Mouse (Mus musculus) forebrain, embryonic 14.5 days (tissue): Measurements from ENCODE around the gene Agbl1. TPM values are rescaled to one million over a fixed set of nuclear protein-coding genes. Genes with fewer than 3 reads are reported as not detected.

Experiments used
- ATAC-seq: fragments of 200-750 bp; cut with Nextera tagmentation; 2 replicates; pipeline ENCODE4 v1.8.0; 2017; ENCODE audit warnings: mild to moderate bottlenecking, moderate library complexity
- DNase-seq: peaks from one replicate; pipeline ENCODE4 v3.0.0-alpha.2; 2015; ENCODE audit warnings: low spot score
- H3K27ac ChIP-seq: fragments of 300-500 bp; sonication (generic); 2 replicates; pipeline ENCODE4 v1.5.1; 2014; ENCODE audit warnings: low read depth, mild to moderate bottlenecking, control low read depth, low read length, moderate library complexity
- H3K27me3 ChIP-seq: fragments of 300-500 bp; sonication (generic); replicated peaks from 2 replicates; pipeline ENCODE4 v1.6.1; 2014; ENCODE audit warnings: low read length, control low read depth, mixed read lengths; ENCODE audit not compliant: control insufficient read depth, insufficient read depth
- H3K36me3 ChIP-seq: fragments of 300-500 bp; sonication (generic); 2 replicates; pipeline ENCODE4 v1.6.1; 2014; ENCODE audit warnings: low read length, control low read depth; ENCODE audit not compliant: control insufficient read depth, insufficient read depth
- H3K4me1 ChIP-seq: fragments of 300-500 bp; sonication (generic); 2 replicates; pipeline ENCODE4 v1.6.1; 2014; ENCODE audit warnings: antibody characterized with exemption, low read length, control low read depth; ENCODE audit not compliant: control insufficient read depth, insufficient read depth
- H3K4me2 ChIP-seq: fragments of 300-500 bp; sonication (generic); 2 replicates; pipeline ENCODE4 v1.6.1; 2014; ENCODE audit warnings: mild to moderate bottlenecking, control low read depth, low read length
- H3K4me3 ChIP-seq: fragments of 300-500 bp; sonication (generic); 2 replicates; pipeline ENCODE4 v1.5.1; 2014; ENCODE audit warnings: low read depth, low read length, control low read depth
- H3K9ac ChIP-seq: fragments of 300-500 bp; sonication (generic); 2 replicates; pipeline ENCODE4 v1.6.1; 2014; ENCODE audit warnings: mild to moderate bottlenecking, low read length, control low read depth, moderate library complexity
- H3K9me3 ChIP-seq: fragments of 300-500 bp; sonication (generic); replicated peaks from 2 replicates; pipeline ENCODE4 v1.6.1; 2016; ENCODE audit warnings: low read length, control low read depth, mixed read lengths; ENCODE audit not compliant: control insufficient read depth
- WGBS: fragments of 180-500 bp; shearing (Covaris S2); extraction: QIAGEN DNeasy Blood & Tissue Kit; methylation state at CpG from one replicate; pipeline ENCODE4 v1.1.7; 2014; 5-methylcytosine and 5-hydroxymethylcytosine counted together
- polyA plus RNA-seq: library from polyadenylated mRNA; unstranded; fragments of >200 nt; fragmentation: Nextera tagmentation; extraction: Ambion mirVana; gene quantifications from 2 replicates; pipeline ENCODE4 v1.2.1, GENCODE M21; 2014

The Agbl1 gene
- polyA plus RNA-seq, 1 experiment from 2014 or later: 0.09 TPM

DNA sequence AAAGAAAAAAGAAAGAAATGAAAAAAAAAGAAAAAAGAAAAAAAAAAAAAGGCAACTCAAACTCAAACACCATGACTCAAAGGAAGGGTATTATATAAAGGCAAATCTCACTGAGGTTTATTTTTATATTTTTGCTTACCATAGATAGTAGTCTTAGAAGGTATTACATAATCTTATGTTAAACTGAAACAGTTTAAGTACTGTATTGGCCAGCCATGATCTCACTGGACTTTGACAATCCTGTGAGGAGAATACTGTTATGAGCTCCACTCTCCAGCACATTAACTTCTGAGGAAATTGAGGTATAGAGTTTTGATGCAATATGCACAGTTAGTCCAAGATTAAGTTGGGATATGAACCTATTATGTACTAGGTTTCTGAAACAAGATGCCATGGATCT lies 909.0 kb downstream of the Agbl1 start:
- no peaks in the 10 kb centered on the region for H3K36me3 ChIP-seq
- DNase-seq: no peak
- H3K9me3 ChIP-seq: no peaks in the 10 kb centered on the region
- H3K27ac ChIP-seq: no peak overlapping the region
- no peak overlapping the region for H3K4me2 ChIP-seq
- ATAC-seq: no peak
- no peak overlapping the region for H3K4me3 ChIP-seq
- H3K27me3 ChIP-seq: no peaks in the 10 kb centered on the region
- H3K4me1 ChIP-seq: no peaks in the 10 kb centered on the region
- H3K9ac ChIP-seq: no peak overlapping the region

DNA sequence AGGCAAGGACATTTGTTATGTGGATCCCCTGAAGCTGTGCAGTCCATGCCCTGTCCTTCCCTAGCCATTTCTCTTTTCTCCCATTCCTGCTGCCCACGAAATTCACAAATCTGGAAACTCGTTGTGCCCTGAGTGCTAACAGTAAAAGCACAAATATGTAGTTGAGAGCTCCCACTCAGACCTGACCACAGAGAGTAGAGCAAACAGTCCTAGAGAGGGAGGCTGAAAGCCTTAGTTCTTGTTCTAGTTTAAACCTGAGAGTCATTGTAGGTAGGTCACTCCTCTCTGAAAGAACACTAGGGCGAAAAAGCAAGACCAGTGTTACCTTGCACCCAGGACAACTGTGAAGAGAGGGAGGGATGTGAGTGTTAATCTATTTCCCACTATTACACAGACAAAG lies 917.8 kb downstream of the Agbl1 start:
- Histone ChIP-seq H3K36me3 (no peaks in the 10 kb centered on the region), H3K4me3 (no peak overlapping the region), H3K9me3 (no peaks in the 10 kb centered on the region), H3K4me1 (peaks cover 6% of the 10 kb centered on the region), H3K4me2 (no peak overlapping the region), H3K27me3 (no peaks in the 10 kb centered on the region), H3K9ac (no peak overlapping the region), H3K27ac (no peak overlapping the region)
- WGBS: 74% methylated on average over 3 of the region's 3 CpGs
- ATAC-seq: no peak
- DNase-seq: no peak

DNA sequence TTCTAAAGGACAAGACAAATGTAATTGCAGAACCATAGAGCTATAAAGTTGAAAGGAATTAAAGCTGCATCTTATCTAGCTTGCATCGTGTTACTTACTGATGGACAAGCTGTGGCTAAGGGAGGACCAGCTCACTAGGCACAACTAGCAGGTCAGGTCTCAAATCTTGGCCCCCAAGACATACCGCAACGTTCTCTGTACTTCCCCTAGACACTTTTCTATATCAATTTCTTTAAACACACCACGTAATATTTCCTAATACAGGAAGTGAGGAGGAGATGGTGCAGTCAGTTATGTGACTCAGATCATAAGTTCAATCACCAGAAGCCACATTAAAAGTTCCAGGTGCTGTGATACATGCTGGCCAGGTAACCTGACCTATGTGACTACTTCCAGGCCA lies 919.1 kb downstream of the Agbl1 start:
- no peaks in the 10 kb centered on the region for H3K36me3 ChIP-seq
- H3K4me1 ChIP-seq: peaks cover 10% of the 10 kb centered on the region
- ATAC-seq (no peak), DNase-seq (no peak)
- no peak overlapping the region for H3K4me2 ChIP-seq
- no peaks in the 10 kb centered on the region for H3K27me3 ChIP-seq
- H3K4me3 ChIP-seq: no peak overlapping the region
- H3K27ac ChIP-seq: no peak overlapping the region
- no peak overlapping the region for H3K9ac ChIP-seq
- H3K9me3 ChIP-seq: no peaks in the 10 kb centered on the region
- WGBS: 95% methylated on average over 4 of the region's 4 CpGs

DNA sequence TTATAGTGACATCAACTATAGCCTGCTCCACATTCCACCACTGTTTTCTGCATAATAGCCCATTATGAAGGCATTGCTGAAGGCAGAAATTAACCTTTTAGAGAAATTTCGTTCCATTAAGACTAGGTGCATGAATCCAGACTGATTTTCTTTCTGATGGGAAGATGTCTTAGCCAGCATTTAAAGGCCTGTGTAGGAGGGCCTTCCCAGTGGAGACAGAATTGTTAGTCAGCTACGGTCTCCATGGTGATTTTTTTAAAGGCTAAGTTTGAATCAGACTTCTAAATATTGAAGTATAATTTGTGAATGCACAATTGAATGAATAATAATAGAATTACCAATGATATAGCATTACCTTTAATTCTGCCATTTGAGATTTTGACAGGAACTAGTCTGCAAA lies 920.2 kb downstream of the Agbl1 start:
- WGBS: 71% methylated on average over 2 of the region's 2 CpGs
- no peak for DNase-seq

DNA sequence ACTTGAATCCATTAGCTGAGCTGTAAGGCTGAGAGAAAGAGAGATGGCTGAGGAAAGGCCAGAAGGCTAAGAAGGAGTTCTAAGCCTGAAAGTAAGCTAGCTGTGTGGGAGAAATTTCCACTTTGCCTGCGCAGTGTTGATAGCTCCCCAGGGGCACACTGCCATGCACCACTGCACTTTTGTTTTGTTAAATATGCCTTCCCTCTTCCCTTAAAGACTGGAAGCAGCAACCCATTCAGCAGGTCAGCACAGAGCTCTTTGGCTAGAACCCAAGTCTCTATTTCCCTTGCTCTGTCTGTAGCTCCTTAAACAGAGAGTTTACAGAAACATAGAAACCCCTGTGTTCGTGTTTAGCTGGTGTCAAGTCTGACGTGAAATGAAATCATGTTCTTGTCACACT lies 922.7 kb downstream of the Agbl1 start:
- Histone ChIP-seq H3K27ac (no peak overlapping the region), H3K9me3 (no peaks in the 10 kb centered on the region), H3K27me3 (no peaks in the 10 kb centered on the region), H3K4me3 (no peak overlapping the region), H3K4me2 (no peak overlapping the region), H3K36me3 (no peaks in the 10 kb centered on the region), H3K9ac (no peak overlapping the region), H3K4me1 (peaks cover 10% of the 10 kb centered on the region)
- ATAC-seq (peak; percentile 78), DNase-seq (peak; percentile 65)
- 8% methylated on average over 3 of the region's 3 CpGs for WGBS

More for the DNA sequence above, 920.2 kb downstream of the Agbl1 start:
- peaks cover 10% of the 10 kb centered on the region for H3K4me1 ChIP-seq
- H3K9ac ChIP-seq: no peak overlapping the region
- no peaks in the 10 kb centered on the region for H3K9me3 ChIP-seq
- no peak overlapping the region for H3K4me3 ChIP-seq
- H3K36me3 ChIP-seq: no peaks in the 10 kb centered on the region
- no peak overlapping the region for H3K27ac ChIP-seq
- no peaks in the 10 kb centered on the region for H3K27me3 ChIP-seq
- no peak for ATAC-seq
- no peak overlapping the region for H3K4me2 ChIP-seq

DNA sequence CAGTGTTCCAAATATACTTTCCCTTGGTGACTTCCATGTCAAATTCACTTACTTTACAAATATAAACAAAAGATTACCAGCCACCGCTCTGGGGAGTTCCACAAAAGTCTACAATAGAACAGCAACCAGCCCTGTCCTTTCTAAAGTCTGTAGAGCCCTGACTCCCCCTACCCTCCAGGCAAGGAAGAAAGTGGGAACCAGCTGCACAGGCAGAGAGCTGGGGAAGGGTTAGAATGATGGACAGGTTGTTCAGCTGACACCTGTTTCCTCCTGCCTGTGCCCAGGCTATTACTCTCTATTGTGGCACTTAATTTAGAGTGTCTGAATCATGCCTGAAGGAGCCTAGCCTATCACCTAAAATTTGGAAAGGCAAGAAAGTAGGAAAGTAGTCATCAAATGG lies 923.2 kb downstream of the Agbl1 start:
- no peak overlapping the region for H3K4me2 ChIP-seq
- H3K9me3 ChIP-seq: no peaks in the 10 kb centered on the region
- 39% methylated on average over 1 of the region's 1 CpGs for WGBS
- ATAC-seq (peak; percentile 75), DNase-seq (peak; percentile 32)
- H3K27ac ChIP-seq: no peak overlapping the region
- peaks cover 10% of the 10 kb centered on the region for H3K4me1 ChIP-seq
- H3K36me3 ChIP-seq: no peaks in the 10 kb centered on the region
- H3K4me3 ChIP-seq: no peak overlapping the region
- H3K9ac ChIP-seq: no peak overlapping the region
- H3K27me3 ChIP-seq: no peaks in the 10 kb centered on the region

DNA sequence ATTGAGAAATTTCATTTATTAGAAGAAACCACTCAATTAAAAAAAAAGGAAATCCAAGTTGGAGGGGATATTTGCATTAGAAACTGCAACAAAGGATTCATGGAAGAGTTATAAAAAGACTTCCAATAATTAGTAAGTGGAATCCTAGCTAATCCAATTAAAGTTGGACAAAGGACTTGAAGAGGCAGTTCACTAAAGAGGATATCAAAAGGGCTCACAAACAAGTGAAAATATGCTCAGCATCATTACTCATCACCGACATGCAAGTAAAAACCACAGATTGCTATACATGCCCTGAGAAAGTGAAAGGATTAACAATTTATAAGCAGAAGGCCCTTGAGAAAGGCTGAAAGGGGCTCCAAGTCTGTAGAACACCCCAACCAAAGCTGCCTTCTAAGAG lies 935.2 kb downstream of the Agbl1 start:
- H3K27ac ChIP-seq: no peak overlapping the region
- no peaks in the 10 kb centered on the region for H3K27me3 ChIP-seq
- H3K9ac ChIP-seq: no peak overlapping the region
- no peak overlapping the region for H3K4me2 ChIP-seq
- no peak for DNase-seq
- no peaks in the 10 kb centered on the region for H3K36me3 ChIP-seq
- no peak for ATAC-seq
- H3K4me3 ChIP-seq: no peak overlapping the region
- H3K9me3 ChIP-seq: no peaks in the 10 kb centered on the region
- WGBS: 9% methylated on average over 1 of the region's 1 CpGs
- H3K4me1 ChIP-seq: no peaks in the 10 kb centered on the region
